Mouse (Mus musculus) ES-E14 (cell line): ENCODE measurements at regions not wholly inside any gene's neighbourhood (a gene's known extent, or its start where the extent isn't known, plus 50 kb on each side); places are given as distances from the start of the nearest gene placed in this dataset.

Source experiments
- CHD2 ChIP-seq: IDR thresholded peaks from 2 replicates; pipeline ENCODE4 v1.6.1; 2014; ENCODE audit warnings: mild to moderate bottlenecking, low read depth, low read length, inconsistent platforms
- HCFC1 ChIP-seq: IDR thresholded peaks from 2 replicates; pipeline ENCODE4 v1.6.1; 2012; ENCODE audit warnings: low read length, inconsistent platforms, borderline replicate concordance; ENCODE audit not compliant: insufficient read depth
- MAFK ChIP-seq: IDR thresholded peaks from 2 replicates; pipeline ENCODE4 v1.6.1; 2014; ENCODE audit warnings: mild to moderate bottlenecking, low read depth, low read length, inconsistent platforms; ENCODE audit not compliant: insufficient read depth
- ZC3H11A ChIP-seq: IDR thresholded peaks from 2 replicates; pipeline ENCODE4 v1.6.1; 2012; ENCODE audit warnings: low read depth, mild to moderate bottlenecking, inconsistent platforms, low read length, borderline replicate concordance
- ZNF384 ChIP-seq: IDR thresholded peaks from 2 replicates; pipeline ENCODE4 v1.6.1; 2012; ENCODE audit warnings: low read depth, low read length, inconsistent platforms

GRCm38 (mm10) chr19:15801811-15802486 is 145.2 kb downstream of the Psat1 start:
- TF ChIP-seq CHD2 (no peak), ZNF384 (no peak), HCFC1 (no peak), MAFK (no peak), ZC3H11A (no peak; the same call in 1 of the 2 replicates)
